10 mouse cellular contexts compared by ENCODE assay signal in genomic region chr12:118298516-118298915, GRCm38 (mm10). TPM values are rescaled to one million over a fixed set of nuclear protein-coding genes. Genes with fewer than 3 reads are reported as not detected.
A peak's percentile ranks its signal among the peaks of the same experiment; 100 is the strongest.
DNase-seq lines count a peak whose midpoint lies in the region; ATAC-seq lines count a peak whose summit lies in the region.
"Had no signal": no experiment of that assay in that cellular context is flagged by ENCODE, and none has a peak within 500 bp of the region (broad histone marks: within the 10 kb centered on the region; RNA-seq: fewer than 3 reads in every experiment).

No protein-coding gene starts in this region.

- H3K4me2 ChIP-seq in liver, embryonic 13.5 days: peak overlapping the region; percentile 65
- H3K4me2 ChIP-seq: stomach, embryonic 15.5 days had no signal

- peaks cover 48% of the 10 kb centered on the region for H3K4me1 ChIP-seq in liver, embryonic 13.5 days (replicated peaks)
- H3K4me1 ChIP-seq: stomach, embryonic 15.5 days had no signal

- WGBS in liver, embryonic 13.5 days (ENCODE audit: insufficient replicate concordance): 91% methylated on average over 2 of the region's 2 CpGs

- peak overlapping the region; percentile 74; the same call in 1 of the 2 replicates for H3K4me3 ChIP-seq in liver, embryonic 13.5 days (replicated peaks)
- H3K4me3 ChIP-seq: stomach, embryonic 15.5 days had no signal

- H3K9me3 ChIP-seq in liver, embryonic 13.5 days (replicated peaks): no peaks in the 10 kb centered on the region
- H3K9me3 ChIP-seq: stomach, embryonic 15.5 days had no signal

- H3K27me3 ChIP-seq in liver, embryonic 13.5 days: no peaks in the 10 kb centered on the region
- H3K27me3 ChIP-seq: stomach, embryonic 15.5 days had no signal

- H3K9ac ChIP-seq in liver, embryonic 13.5 days: peak overlapping the region; percentile 47; the same call in 1 of the 2 replicates
- H3K9ac ChIP-seq: stomach, embryonic 15.5 days had no signal

- peaks cover 12% of the 10 kb centered on the region for H3K36me3 ChIP-seq in liver, embryonic 13.5 days
- H3K36me3 ChIP-seq: stomach, embryonic 15.5 days had no signal

- no peak for ATAC-seq in liver, embryonic 13.5 days (ENCODE audit: low read depth)

- DNase-seq in cerebellum, adult 9-10 months: peak; percentile 51
- no peak for DNase-seq in cerebellum, adult 8-10 months
- DNase-seq in thymus, postnatal 4 days: peak; percentile 11
- DNase-seq in thymus, postnatal 0 days (ENCODE audit: low spot score): no peak
- DNase-seq in liver, embryonic 13.5 days: no peak
- DNase-seq in adrenal gland, postnatal 36 days: no peak
- DNase-seq in kidney, postnatal 14 days: no peak
- no peak for DNase-seq in heart, postnatal 4 days
- DNase-seq: retina, postnatal 1 day had no signal

- H3K27ac ChIP-seq in liver, embryonic 13.5 days: peak overlapping the region; percentile 93; the same call in 1 of the 2 replicates
- H3K27ac ChIP-seq: stomach, embryonic 15.5 days had no signal

RNA-seq across cellular contexts. Expression of gene Sp4, which starts 2.7 kb away (rescaled TPM):
- polyA plus RNA-seq in thymus, postnatal 0 days (2015; fragmentation: Nextera tagmentation; extraction: Ambion mirVana): 12.7 and 13.7 TPM in 2 replicates
- 4.4 and 6.7 TPM in 2 replicates for polyA plus RNA-seq in liver, embryonic 13.5 days (2015; fragmentation: Nextera tagmentation; extraction: Ambion mirVana)
- total RNA-seq in adrenal gland, postnatal 36 days (2021): 1 to 10 TPM; 6.1 to 8.6 TPM
- total RNA-seq in heart, postnatal 4 days (2021): 10 to 100 TPM; 12.9 to 13.3 TPM

Comparison
In these comparisons a context has a peak if more than half of its experiments do, and no peak if none do; other contexts are left out.
1. DNase-seq: peak in cerebellum, adult 9-10 months (single experiment) and thymus, postnatal 4 days (single experiment); none in cerebellum, adult 8-10 months (single experiment), thymus, postnatal 0 days (single experiment), liver, embryonic 13.5 days (single experiment), adrenal gland, postnatal 36 days (0 of 2), kidney, postnatal 14 days (single experiment) and heart, postnatal 4 days (single experiment).